Mouse (Mus musculus): ENCODE results near the gene Mrps26. TPM values are rescaled to one million over a fixed set of nuclear protein-coding genes. Genes with fewer than 3 reads are reported as not detected.
"Not testable (repeated sequence)": the region's sequence is repeated elsewhere in the genome, so short reads cannot be mapped to it uniquely, and the experiment has no call there.

Gene Mrps26
- polyA plus RNA-seq (2015; fragmentation: Nextera tagmentation; extraction: Ambion mirVana) = 73.3 and 82.9 TPM in 2 replicates

DNA sequence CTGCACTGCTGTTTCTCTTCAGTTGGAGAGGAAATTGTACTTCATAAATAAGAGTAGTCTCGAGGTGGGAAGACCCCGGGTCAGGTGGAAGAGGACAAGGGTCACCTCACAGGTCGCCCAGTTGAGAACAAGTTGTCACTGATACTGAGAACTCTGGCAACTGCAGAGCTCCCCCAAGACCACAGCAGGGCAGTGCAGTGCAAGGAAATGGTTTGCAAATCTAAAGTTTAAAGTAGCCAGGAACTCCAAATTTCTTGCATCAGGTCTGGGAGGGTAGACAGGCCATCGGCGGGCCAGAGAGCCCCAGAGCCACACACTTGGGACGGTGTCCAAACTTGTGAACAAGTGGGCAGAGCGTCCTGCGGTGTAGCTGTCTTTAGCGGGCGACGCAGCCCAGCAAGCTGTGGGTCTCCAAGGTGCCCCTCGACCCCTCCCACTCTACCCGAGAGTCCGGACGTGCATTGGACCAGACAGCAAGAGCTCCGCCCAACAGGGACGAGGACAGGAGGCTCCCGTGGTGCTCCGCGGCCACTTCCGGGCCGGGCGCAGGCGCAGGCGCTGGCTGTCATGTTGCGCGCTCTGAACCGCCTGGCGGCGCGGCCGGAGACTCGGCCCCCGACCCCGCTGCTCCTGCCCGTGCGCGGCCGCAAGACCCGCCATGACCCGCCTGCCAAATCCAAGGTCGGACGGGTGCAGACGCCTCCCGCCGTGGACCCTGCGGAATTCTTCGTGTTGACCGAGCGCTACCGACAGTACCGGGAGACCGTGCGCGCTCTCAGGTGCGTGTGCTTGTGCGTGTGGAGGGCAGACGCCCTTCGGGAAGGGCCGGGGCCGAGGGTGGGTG is at the start of gene Mrps26:
Gene Mrps26 (plus strand): TSS at position 531 of the 844 bp plus-strand sequence.
- Histone ChIP-seq H3K4me1 (peaks cover 22% of the 10 kb centered on the region), H3K4me3 (peak within 1 kb of the TSS; percentile 77), H3K27me3 (no peaks in the 10 kb centered on the region), H3K36me3 (ENCODE audit: poor library complexity, severe bottlenecking) (peaks cover 33% of the 10 kb centered on the region), H3K9me3 (replicated peaks) (no peaks in the 10 kb centered on the region), H3K9ac (peak within 1 kb of the TSS; percentile 90), H3K4me2 (peak within 1 kb of the TSS; percentile 94), H3K27ac (0 out of 2 replicates have a peak within 1 kb of the TSS, but pooled peaks have one; percentile 27)
- ATAC-seq = peak; percentile 99
- WGBS = under 1% methylated on average over 61 of the region's 61 CpGs

DNA sequence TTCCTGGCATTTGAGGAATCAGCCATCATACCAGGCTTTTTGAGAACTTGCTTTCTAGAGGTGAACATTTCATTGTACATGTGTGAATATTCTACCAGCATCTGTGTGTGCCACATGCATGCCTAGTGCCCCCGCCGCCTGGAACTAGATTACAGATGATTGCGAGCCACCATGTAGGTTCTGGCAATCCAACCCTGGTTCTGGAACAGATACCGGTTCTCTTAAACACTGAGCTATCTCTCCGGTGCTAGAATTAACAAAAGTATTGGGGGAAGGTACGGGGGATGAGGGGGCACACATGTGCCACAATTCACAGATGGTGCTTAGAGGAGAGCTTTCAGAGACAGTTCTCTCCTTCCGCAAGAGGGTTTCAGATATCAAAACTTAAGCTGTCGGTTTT is 49.6 kb upstream of the Mrps26 start:
- no peak for ATAC-seq
- H3K9me3 ChIP-seq (replicated peaks) = no peaks in the 10 kb centered on the region
- WGBS = 94% methylated on average over 8 of the region's 8 CpGs

DNA sequence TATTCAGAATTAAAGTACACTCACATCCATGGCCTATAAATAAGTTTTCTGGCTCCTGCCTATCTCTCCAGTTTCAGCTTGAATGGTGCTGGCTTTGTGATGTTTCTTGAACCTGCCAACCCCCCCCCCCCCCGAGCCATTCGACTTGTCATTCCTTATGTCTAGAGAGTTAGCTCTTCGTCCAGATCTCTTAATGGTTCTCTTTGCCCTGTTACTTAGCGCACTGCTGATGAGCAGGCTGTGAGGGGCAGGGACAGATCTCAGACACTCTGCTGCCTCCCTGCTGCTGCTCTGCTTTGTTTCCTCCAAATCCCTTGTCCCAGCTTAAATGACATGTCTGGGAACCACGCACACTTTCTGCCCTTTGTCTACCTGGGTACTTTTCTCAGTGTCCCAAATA is 47.8 kb upstream of the Mrps26 start:
- H3K4me3 ChIP-seq = no peak overlapping the region
- H3K27me3 ChIP-seq = no peaks in the 10 kb centered on the region
- H3K9ac ChIP-seq = 0 out of 2 replicates have a peak overlapping the region, but pooled peaks have one; percentile 5
- no peaks in the 10 kb centered on the region for H3K9me3 ChIP-seq (replicated peaks)
- ATAC-seq = no peak
- no peak overlapping the region for H3K27ac ChIP-seq
- 16% methylated on average over 5 of the region's 5 CpGs for WGBS
- H3K4me2 ChIP-seq = no peak overlapping the region
- H3K36me3 ChIP-seq (ENCODE audit: poor library complexity, severe bottlenecking) = peaks cover 45% of the 10 kb centered on the region
- H3K4me1 ChIP-seq = 0 out of 2 replicates have a peak, but pooled peaks cover 7% of the 10 kb centered on the region

More for the DNA sequence above, 49.6 kb upstream of the Mrps26 start:
- no peak overlapping the region for H3K9ac ChIP-seq
- H3K36me3 ChIP-seq (ENCODE audit: poor library complexity, severe bottlenecking) = peaks cover 34% of the 10 kb centered on the region
- no peak overlapping the region for H3K27ac ChIP-seq
- no peak overlapping the region for H3K4me3 ChIP-seq
- no peaks in the 10 kb centered on the region for H3K27me3 ChIP-seq
- H3K4me2 ChIP-seq = no peak overlapping the region
- 0 out of 2 replicates have a peak, but pooled peaks cover 7% of the 10 kb centered on the region for H3K4me1 ChIP-seq

DNA sequence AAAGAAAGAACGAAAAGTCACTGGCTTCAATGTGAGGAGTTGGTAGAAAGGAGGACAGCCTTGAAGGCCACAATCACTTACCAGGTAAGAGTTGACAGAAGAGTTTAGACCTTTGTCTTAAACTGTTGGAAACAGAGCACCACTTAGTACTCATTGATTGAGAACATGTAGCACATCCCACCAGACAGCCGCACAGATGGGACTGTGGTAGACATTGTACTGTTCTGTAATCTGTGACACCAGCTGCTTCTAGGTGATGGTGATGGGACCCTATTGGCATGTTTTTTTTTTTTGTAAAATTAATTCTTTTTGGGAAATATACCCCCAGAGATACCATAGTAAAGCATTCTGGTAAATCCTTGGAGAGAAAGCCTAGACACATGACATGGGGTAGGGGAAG is 41.6 kb upstream of the Mrps26 start:
- H3K4me2 ChIP-seq = no peak overlapping the region
- no peaks in the 10 kb centered on the region for H3K27me3 ChIP-seq
- H3K9me3 ChIP-seq (replicated peaks) = no peaks in the 10 kb centered on the region
- H3K27ac ChIP-seq = no peak overlapping the region
- no peaks in the 10 kb centered on the region for H3K4me1 ChIP-seq
- peaks cover 87% of the 10 kb centered on the region for H3K36me3 ChIP-seq (ENCODE audit: poor library complexity, severe bottlenecking)
- H3K9ac ChIP-seq = no peak overlapping the region
- WGBS = 98% methylated on average over 2 of the region's 2 CpGs
- ATAC-seq = no peak
- H3K4me3 ChIP-seq = no peak overlapping the region

DNA sequence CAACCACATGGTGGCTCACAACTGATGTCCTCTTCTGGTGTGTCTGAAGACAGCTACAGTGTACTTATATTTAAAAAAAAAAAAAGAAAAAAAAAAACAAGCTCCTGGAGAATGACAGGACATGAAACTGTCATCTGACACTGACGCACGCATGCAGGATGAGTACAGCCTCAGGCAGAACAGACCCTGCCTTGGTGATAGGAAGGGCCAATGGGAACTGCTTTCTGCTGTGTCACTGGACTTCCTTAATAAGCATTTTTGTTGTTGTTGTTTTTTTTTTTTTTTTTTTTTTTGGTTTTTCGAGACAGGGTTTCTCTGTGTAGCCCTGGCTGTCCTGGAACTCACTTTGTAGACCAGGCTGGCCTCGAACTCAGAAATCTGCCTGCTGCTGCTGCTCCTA is 38.1 kb upstream of the Mrps26 start:
- H3K9me3 ChIP-seq (replicated peaks); H3K4me2 ChIP-seq; ATAC-seq; H3K27ac ChIP-seq; H3K4me3 ChIP-seq; H3K9ac ChIP-seq; H3K27me3 ChIP-seq; H3K4me1 ChIP-seq: not testable (repeated sequence)
- 96% methylated on average over 3 of the region's 4 CpGs for WGBS
- peaks cover 70% of the 10 kb centered on the region for H3K36me3 ChIP-seq (ENCODE audit: poor library complexity, severe bottlenecking)

DNA sequence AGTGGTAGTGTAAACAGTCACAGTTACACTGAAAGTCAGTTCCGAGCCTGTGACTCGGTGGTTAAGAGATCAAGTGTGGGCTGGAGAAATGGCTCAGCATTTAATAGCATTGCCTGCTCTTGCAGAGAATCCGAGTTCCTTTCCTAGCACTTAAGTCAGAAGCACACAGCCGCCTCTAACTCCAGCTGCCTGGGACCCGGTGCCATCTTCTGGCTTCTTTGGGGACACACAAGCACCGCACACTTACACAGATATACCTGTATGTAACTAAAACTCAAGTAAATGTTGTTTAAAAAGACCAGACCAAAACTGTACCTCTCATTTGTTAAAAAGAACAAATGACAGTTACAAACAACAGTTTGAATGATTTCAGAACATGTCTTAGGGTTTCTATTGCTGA is 35.1 kb upstream of the Mrps26 start:
- Histone ChIP-seq H3K9ac (no peak overlapping the region), H3K4me3 (no peak overlapping the region), H3K27ac (no peak overlapping the region), H3K9me3 (replicated peaks) (no peaks in the 10 kb centered on the region), H3K36me3 (ENCODE audit: poor library complexity, severe bottlenecking) (peaks cover 54% of the 10 kb centered on the region), H3K4me2 (no peak overlapping the region), H3K27me3 (no peaks in the 10 kb centered on the region), H3K4me1 (no peaks in the 10 kb centered on the region)
- WGBS = 81% methylated on average over 6 of the region's 6 CpGs
- ATAC-seq = no peak

DNA sequence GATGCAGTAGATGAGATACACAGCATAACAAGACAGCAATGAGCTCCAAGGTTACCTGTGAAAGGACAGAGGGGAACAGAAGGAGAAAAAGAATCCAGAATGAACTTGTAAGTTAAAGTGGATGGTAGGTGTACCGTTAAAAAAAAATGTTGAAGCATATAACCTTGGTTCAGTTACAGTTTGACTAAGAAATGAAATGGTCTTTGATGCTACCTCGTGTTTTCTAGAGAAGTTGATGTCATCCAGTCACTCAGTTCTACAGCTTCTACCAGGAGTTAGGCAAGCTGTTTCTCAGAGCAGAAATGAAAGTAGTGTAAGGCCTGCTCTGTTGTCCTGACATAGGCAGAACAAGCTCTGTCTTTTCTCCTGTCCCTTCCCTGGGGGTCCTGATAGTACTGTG is 34.3 kb upstream of the Mrps26 start:
- Histone ChIP-seq H3K36me3 (ENCODE audit: poor library complexity, severe bottlenecking) (peaks cover 56% of the 10 kb centered on the region), H3K27me3 (no peaks in the 10 kb centered on the region), H3K27ac (no peak overlapping the region), H3K4me2 (no peak overlapping the region), H3K9ac (no peak overlapping the region), H3K9me3 (replicated peaks) (no peaks in the 10 kb centered on the region), H3K4me3 (no peak overlapping the region), H3K4me1 (no peaks in the 10 kb centered on the region)
- WGBS = 86% methylated on average over 2 of the region's 2 CpGs
- no peak for ATAC-seq

DNA sequence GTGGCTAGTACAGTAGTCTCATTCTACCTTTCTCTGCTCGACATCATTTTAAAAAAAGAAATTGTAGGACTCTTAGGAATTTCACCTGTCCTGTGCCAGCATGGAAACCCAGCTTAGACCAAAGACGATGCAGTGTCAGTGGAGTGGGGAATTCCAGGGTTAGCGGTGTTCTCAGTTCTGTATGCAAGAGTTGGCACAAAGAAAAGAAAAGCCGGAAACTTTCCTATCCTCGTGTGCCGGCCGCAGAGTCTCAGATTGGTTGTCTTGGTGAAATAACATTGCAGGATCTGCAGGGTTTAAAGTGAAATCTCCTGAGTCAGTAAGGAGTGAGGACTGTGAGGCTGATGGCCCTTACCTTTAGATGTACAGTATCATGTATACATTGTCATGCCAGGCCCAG is 33.6 kb upstream of the Mrps26 start:
- Histone ChIP-seq H3K4me2 (no peak overlapping the region), H3K27ac (no peak overlapping the region), H3K4me1 (no peaks in the 10 kb centered on the region), H3K36me3 (ENCODE audit: poor library complexity, severe bottlenecking) (peaks cover 56% of the 10 kb centered on the region), H3K27me3 (no peaks in the 10 kb centered on the region), H3K9me3 (replicated peaks) (no peaks in the 10 kb centered on the region), H3K4me3 (no peak overlapping the region), H3K9ac (no peak overlapping the region)
- no peak for ATAC-seq
- 82% methylated on average over 7 of the region's 7 CpGs for whole genome bisulfite sequencing

DNA sequence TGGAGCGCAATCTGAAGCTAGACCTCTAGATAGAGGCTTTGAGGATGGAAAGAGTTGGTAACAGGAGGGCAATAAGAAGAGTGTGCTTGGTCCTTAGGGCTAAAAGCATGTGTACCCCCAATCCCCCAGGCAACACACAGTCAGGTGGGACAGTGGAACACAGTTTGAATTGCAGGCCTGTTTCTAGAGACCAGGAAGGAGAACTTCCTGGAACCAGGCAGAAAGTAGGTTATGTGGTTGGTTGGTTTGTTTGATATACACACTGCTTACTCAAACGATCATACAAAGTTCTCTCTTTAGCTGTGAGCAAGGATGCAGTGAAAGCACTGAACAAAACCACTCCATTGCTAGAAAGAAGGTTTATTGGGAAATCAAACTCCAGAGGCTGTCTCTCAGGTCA is 31.3 kb upstream of the Mrps26 start:
- Histone ChIP-seq H3K27ac (no peak overlapping the region), H3K27me3 (no peaks in the 10 kb centered on the region), H3K9me3 (replicated peaks) (no peaks in the 10 kb centered on the region), H3K36me3 (ENCODE audit: poor library complexity, severe bottlenecking) (peaks cover 62% of the 10 kb centered on the region), H3K9ac (no peak overlapping the region), H3K4me3 (no peak overlapping the region), H3K4me1 (no peaks in the 10 kb centered on the region), H3K4me2 (no peak overlapping the region)
- 96% methylated on average over 2 of the region's 2 CpGs for WGBS
- ATAC-seq = no peak

DNA sequence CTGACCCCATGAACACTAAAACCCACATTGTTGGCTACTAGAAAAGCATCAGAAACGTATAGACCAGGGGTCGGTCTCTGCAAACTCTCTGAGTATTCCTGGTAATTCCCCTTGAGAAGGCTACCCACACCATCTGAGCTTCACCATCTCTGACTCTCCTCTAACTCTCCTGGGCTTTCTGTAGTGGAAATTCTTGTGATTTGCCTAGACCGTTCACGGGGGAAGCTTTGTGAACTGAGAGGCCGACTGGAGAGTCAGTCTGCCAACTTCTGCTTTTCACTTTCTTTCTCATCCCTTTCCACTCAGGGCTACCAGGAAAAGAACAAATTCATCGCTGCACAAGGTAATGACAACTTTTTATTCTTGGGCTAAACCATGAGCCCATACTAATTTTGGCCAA is 28.5 kb upstream of the Mrps26 start:
- 88% methylated on average over 6 of the region's 6 CpGs for WGBS
- ATAC-seq = no peak
- H3K4me2 ChIP-seq = no peak overlapping the region
- no peaks in the 10 kb centered on the region for H3K27me3 ChIP-seq
- no peaks in the 10 kb centered on the region for H3K4me1 ChIP-seq
- peaks cover 75% of the 10 kb centered on the region for H3K36me3 ChIP-seq (ENCODE audit: poor library complexity, severe bottlenecking)
- no peaks in the 10 kb centered on the region for H3K9me3 ChIP-seq (replicated peaks)
- H3K27ac ChIP-seq = no peak overlapping the region
- no peak overlapping the region for H3K4me3 ChIP-seq
- H3K9ac ChIP-seq = no peak overlapping the region

DNA sequence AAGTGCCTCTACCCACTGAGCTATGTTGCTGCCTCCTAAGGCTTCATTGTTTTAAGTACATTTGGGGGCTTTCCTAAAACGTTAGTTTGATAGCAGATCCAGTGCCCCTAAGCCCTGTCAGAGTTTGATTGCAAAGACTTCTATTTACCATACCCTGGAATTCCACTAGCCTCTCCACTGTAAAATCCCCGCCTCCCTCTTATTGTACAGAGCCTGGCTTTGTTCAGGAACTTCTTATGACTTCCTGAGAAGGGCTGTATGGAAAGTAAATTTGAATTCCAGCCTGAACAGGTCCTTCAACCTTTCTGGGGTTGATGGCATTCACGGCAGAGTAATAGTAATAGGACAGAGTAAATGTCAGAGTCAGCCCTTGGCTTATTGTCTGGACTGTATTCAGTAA is 26.7 kb upstream of the Mrps26 start:
- H3K27me3 ChIP-seq = no peaks in the 10 kb centered on the region
- WGBS = 72% methylated on average over 3 of the region's 3 CpGs

DNA sequence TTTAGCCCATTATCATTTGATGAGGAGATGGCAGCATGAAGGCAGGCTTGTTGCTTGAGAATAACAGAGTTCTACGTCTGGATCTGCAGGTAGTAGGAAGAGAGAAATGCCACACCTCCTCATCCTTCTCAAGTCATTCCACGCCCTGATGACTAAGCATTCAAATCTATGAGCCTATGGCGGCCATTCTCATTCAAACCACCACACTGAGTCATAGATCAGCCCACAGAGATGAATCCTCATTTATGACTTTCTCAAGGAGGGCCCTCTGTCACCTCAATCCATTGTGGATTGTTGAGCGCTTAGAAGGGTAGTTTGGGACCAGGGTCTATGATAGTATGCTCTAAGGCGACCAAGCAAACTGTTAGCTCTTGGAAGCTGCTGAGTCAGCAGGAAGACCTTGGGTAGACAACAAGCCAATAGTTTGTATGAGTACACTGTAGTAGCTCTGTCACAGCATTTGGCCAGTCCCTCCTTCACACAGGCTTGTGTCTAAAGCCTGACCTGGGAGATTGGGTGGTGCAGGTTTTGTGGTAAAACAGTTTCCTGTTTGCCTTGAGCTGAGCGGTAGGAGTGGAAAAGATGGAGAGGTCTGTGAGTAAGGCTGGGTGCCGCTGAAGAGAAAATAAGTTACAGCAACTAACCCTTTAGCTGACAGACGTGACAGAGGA is 24.5 kb upstream of the Mrps26 start:
- Histone ChIP-seq H3K9me3 (replicated peaks) (no peaks in the 10 kb centered on the region), H3K27me3 (no peaks in the 10 kb centered on the region), H3K4me2 (no peak overlapping the region), H3K27ac (no peak overlapping the region), H3K36me3 (ENCODE audit: poor library complexity, severe bottlenecking) (peaks cover 96% of the 10 kb centered on the region), H3K9ac (no peak overlapping the region), H3K4me3 (no peak overlapping the region), H3K4me1 (no peaks in the 10 kb centered on the region)
- WGBS = 93% methylated on average over 8 of the region's 8 CpGs
- no peak for ATAC-seq

More for the DNA sequence above, 26.7 kb upstream of the Mrps26 start:
- Histone ChIP-seq H3K9me3 (replicated peaks) (no peaks in the 10 kb centered on the region), H3K4me3 (no peak overlapping the region), H3K36me3 (ENCODE audit: poor library complexity, severe bottlenecking) (peaks cover 94% of the 10 kb centered on the region), H3K4me2 (no peak overlapping the region), H3K9ac (no peak overlapping the region), H3K4me1 (no peaks in the 10 kb centered on the region), H3K27ac (no peak overlapping the region)
- ATAC-seq = no peak
